Mouse (Mus musculus): Measurements from ENCODE around the gene Slc6a11. TPM values are rescaled to one million over a fixed set of nuclear protein-coding genes. Genes with fewer than 3 reads are reported as not detected.

Gene Slc6a11
- total RNA-seq, 2 experiments from 2014 or later: not detected

- DNase-seq (ENCODE audit: low spot score): no peak
- intact Hi-C loops (cut with DNase I): no loop called here
Observed at GRCm38 (mm10) chr6:114174398-114175140, 43.5 kb downstream of the Slc6a11 start.

- intact Hi-C loops (cut with DNase I): no loop called here
- no peak for DNase-seq (ENCODE audit: low spot score)
Observed at GRCm38 (mm10) chr6:114178141-114178540, 47.1 kb downstream of the Slc6a11 start.

GRCm38 (mm10) chr6:114182366-114183179 lies 51.5 kb downstream of the Slc6a11 start:
- no peak for DNase-seq (ENCODE audit: low spot score)
- intact Hi-C loops (cut with DNase I): no loop called here

GRCm38 (mm10) chr6:114187121-114187520 lies 56.1 kb downstream of the Slc6a11 start:
- intact Hi-C loops (cut with DNase I): no loop called here
- no peak for DNase-seq (ENCODE audit: low spot score)

GRCm38 (mm10) chr6:114188869-114189268 lies 57.8 kb downstream of the Slc6a11 start:
- DNase-seq (ENCODE audit: low spot score): no peak
- intact Hi-C loops (cut with DNase I): no loop called here

- no peak for DNase-seq (ENCODE audit: low spot score)
- intact Hi-C loops (cut with DNase I): no loop called here
Observed at GRCm38 (mm10) chr6:114195998-114196397, 65.0 kb downstream of the Slc6a11 start.

- DNase-seq (ENCODE audit: low spot score): no peak
- intact Hi-C loops (cut with DNase I): loop anchor here (2.0 kb wide), 1 partner anchor 111 kb away; no protein-coding TSS in a partner anchor
Observed at GRCm38 (mm10) chr6:114199200-114199845, 68.3 kb downstream of the Slc6a11 start.

GRCm38 (mm10) chr6:114204557-114204956 lies 73.5 kb downstream of the Slc6a11 start:
- intact Hi-C loops (cut with DNase I): no loop called here
- DNase-seq (ENCODE audit: low spot score): no peak

- no peak for DNase-seq (ENCODE audit: low spot score)
- intact Hi-C loops (cut with DNase I): no loop called here
Observed at GRCm38 (mm10) chr6:114208296-114208695, 77.3 kb downstream of the Slc6a11 start.

GRCm38 (mm10) chr6:114214393-114214792 lies 83.4 kb downstream of the Slc6a11 start:
- DNase-seq (ENCODE audit: low spot score): no peak
- intact Hi-C loops (cut with DNase I): no loop called here

GRCm38 (mm10) chr6:114216741-114217414 lies 85.8 kb downstream of the Slc6a11 start:
- DNase-seq (ENCODE audit: low spot score): no peak
- intact Hi-C loops (cut with DNase I): no loop called here

GRCm38 (mm10) chr6:114224399-114224798 lies 93.4 kb downstream of the Slc6a11 start:
- no peak for DNase-seq (ENCODE audit: low spot score)
- intact Hi-C loops (cut with DNase I): loop anchor here (2.0 kb wide), 1 partner anchor 120 kb away; no protein-coding TSS in a partner anchor

- no peak for DNase-seq (ENCODE audit: low spot score)
- intact Hi-C loops (cut with DNase I): no loop called here
Observed at GRCm38 (mm10) chr6:114227378-114227777, 96.3 kb downstream of the Slc6a11 start.

- no peak for DNase-seq (ENCODE audit: low spot score)
- intact Hi-C loops (cut with DNase I): no loop called here
Observed at GRCm38 (mm10) chr6:114228196-114228595, 97.2 kb downstream of the Slc6a11 start.

- intact Hi-C loops (cut with DNase I): no loop called here
- no peak for DNase-seq (ENCODE audit: low spot score)
Observed at GRCm38 (mm10) chr6:114238892-114239644, 108.0 kb downstream of the Slc6a11 start.

GRCm38 (mm10) chr6:114245665-114246064 lies 114.6 kb downstream of the Slc6a11 start:
- no peak for DNase-seq (ENCODE audit: low spot score)
- intact Hi-C loops (cut with DNase I): loop anchor here (5.0 kb wide), 1 partner anchor 483 kb away; no protein-coding TSS in a partner anchor

- no peak for DNase-seq (ENCODE audit: low spot score)
- intact Hi-C loops (cut with DNase I): loop anchor here (2.0 kb wide), 1 partner anchor 162 kb away; no protein-coding TSS in a partner anchor
Observed at GRCm38 (mm10) chr6:114250311-114250710, 119.3 kb downstream of the Slc6a11 start.

GRCm38 (mm10) chr6:114254927-114255326 lies 123.9 kb downstream of the Slc6a11 start:
- intact Hi-C loops (cut with DNase I): no loop called here
- no peak for DNase-seq (ENCODE audit: low spot score)

GRCm38 (mm10) chr6:114257762-114258361 lies 126.8 kb downstream of the Slc6a11 start:
- intact Hi-C loops (cut with DNase I): no loop called here
- DNase-seq (ENCODE audit: low spot score): no peak

All from heart, postnatal 25 days (tissue).